Mouse (Mus musculus) midbrain, postnatal 0 days (tissue): Measurements from ENCODE around the gene Cpne7. TPM values are rescaled to one million over a fixed set of nuclear protein-coding genes. Genes with fewer than 3 reads are reported as not detected.

Experiments
- ATAC-seq: fragments of 200-750 bp; cut with Nextera tagmentation; 2 replicates; pipeline ENCODE4 v1.8.0; 2017; ENCODE audit warnings: moderate number of reproducible peaks, mild to moderate bottlenecking, moderate TSS enrichment, moderate library complexity; ENCODE audit not compliant: low FRiP score
- DNase-seq: peaks from one replicate; pipeline ENCODE4 v3.0.0-alpha.2; 2015; ENCODE audit warnings: low spot score
- H3K27ac ChIP-seq: fragments of 300-500 bp; sonication (generic); 2 replicates; pipeline ENCODE4 v1.5.1; 2014; ENCODE audit warnings: low read depth, mild to moderate bottlenecking, low read length, mixed read lengths
- H3K27me3 ChIP-seq: fragments of 300-500 bp; sonication (generic); 2 replicates; pipeline ENCODE4 v1.6.1; 2014; ENCODE audit warnings: low read length, control low read depth, mixed read lengths; ENCODE audit not compliant: insufficient read depth
- H3K36me3 ChIP-seq: fragments of 300-500 bp; sonication (generic); 2 replicates; pipeline ENCODE4 v1.6.1; 2014; ENCODE audit warnings: low read length, control low read depth, mixed read lengths; ENCODE audit not compliant: insufficient read depth
- H3K4me1 ChIP-seq: fragments of 300-500 bp; sonication (generic); 2 replicates; pipeline ENCODE4 v1.6.1; 2014; ENCODE audit warnings: mild to moderate bottlenecking, control low read depth, antibody characterized with exemption, low read length, mixed read lengths; ENCODE audit not compliant: insufficient read depth
- H3K4me2 ChIP-seq: fragments of 300-500 bp; sonication (generic); 2 replicates; pipeline ENCODE4 v1.6.1; 2014; ENCODE audit warnings: low read depth, mild to moderate bottlenecking, low read length, mixed read lengths; ENCODE audit not compliant: poor library complexity, severe bottlenecking
- H3K4me3 ChIP-seq: fragments of 300-500 bp; sonication (generic); 2 replicates; pipeline ENCODE4 v1.5.1; 2014; ENCODE audit warnings: low read depth, mild to moderate bottlenecking, low read length, moderate library complexity
- H3K9ac ChIP-seq: fragments of 300-500 bp; sonication (generic); replicated peaks from 2 replicates; pipeline ENCODE4 v1.6.1; 2014; ENCODE audit warnings: mild to moderate bottlenecking, low read length, moderate library complexity, mixed read lengths; ENCODE audit not compliant: poor library complexity, severe bottlenecking
- H3K9me3 ChIP-seq: fragments of 300-500 bp; sonication (generic); 2 replicates; pipeline ENCODE4 v1.6.1; 2016; ENCODE audit warnings: low read length, control low read depth
- CTCF ChIP-seq: IDR thresholded peaks from 2 replicates; pipeline ENCODE4 v1.5.1; 2016; ENCODE audit warnings: antibody characterized with exemption, mild to moderate bottlenecking
- WGBS: fragments of 180-500 bp; shearing (Covaris S2); extraction: QIAGEN DNeasy Blood & Tissue Kit; methylation state at CpG from one replicate; pipeline ENCODE4 v1.1.7; 2014; 5-methylcytosine and 5-hydroxymethylcytosine counted together
- polyA plus RNA-seq: library from polyadenylated mRNA; unstranded; fragments of >200 nt; fragmentation: Nextera tagmentation; extraction: Ambion mirVana; gene quantifications from 2 replicates; pipeline ENCODE4 v1.2.1, GENCODE M21; 2015
- total RNA-seq: library from RNA; depleted of rRNA; stranded (reverse); fragments of >200 nt; gene quantifications from 2 replicates; pipeline ENCODE4 v1.2.3, GENCODE M21; 2014

The Cpne7 gene
- total and polyA plus RNA-seq, 2 experiments from 2014 or later = 29.1 to 29.2 TPM

GRCm38 (mm10) chr8:123145279-123145678 lies 28.1 kb downstream of the Cpne7 start:
- Histone ChIP-seq H3K4me1 (no peaks in the 10 kb centered on the region), H3K4me3 (no peak overlapping the region), H3K4me2 (no peak overlapping the region), H3K9me3 (no peaks in the 10 kb centered on the region), H3K27ac (no peak overlapping the region), H3K27me3 (no peaks in the 10 kb centered on the region), H3K36me3 (no peaks in the 10 kb centered on the region), H3K9ac (no peak overlapping the region)
- DNase-seq (no peak), ATAC-seq (no peak)
- TF ChIP-seq CTCF = peak; percentile 34
- 66% methylated on average over 6 of the region's 6 CpGs for WGBS

DNA sequence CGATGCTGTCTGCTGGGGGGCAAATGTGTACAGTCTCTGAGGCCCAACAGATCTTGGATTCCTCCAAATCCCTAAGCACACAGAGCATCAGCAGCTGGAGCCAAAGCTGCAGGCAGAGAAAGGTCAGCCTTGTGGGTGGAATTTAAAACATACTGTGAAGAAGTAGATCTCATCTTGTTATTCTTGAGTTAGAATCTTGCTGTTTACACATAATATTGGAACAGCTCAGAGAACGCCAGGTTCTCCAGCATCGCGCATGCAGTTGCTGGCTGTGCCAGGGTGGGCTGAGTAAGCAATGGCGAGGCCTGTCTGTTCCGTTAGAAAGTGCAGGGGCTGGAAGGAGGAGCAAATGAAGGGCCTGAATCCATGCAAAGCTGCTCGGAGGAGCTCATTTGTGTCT lies 29.2 kb downstream of the Cpne7 start:
- Histone ChIP-seq H3K4me3 (no peak overlapping the region), H3K27me3 (no peaks in the 10 kb centered on the region), H3K36me3 (no peaks in the 10 kb centered on the region), H3K4me1 (no peaks in the 10 kb centered on the region), H3K27ac (no peak overlapping the region), H3K4me2 (no peak overlapping the region), H3K9ac (no peak overlapping the region), H3K9me3 (no peaks in the 10 kb centered on the region)
- no peak for ATAC-seq
- WGBS = 65% methylated on average over 7 of the region's 7 CpGs
- TF ChIP-seq CTCF = no peak
- no peak for DNase-seq

DNA sequence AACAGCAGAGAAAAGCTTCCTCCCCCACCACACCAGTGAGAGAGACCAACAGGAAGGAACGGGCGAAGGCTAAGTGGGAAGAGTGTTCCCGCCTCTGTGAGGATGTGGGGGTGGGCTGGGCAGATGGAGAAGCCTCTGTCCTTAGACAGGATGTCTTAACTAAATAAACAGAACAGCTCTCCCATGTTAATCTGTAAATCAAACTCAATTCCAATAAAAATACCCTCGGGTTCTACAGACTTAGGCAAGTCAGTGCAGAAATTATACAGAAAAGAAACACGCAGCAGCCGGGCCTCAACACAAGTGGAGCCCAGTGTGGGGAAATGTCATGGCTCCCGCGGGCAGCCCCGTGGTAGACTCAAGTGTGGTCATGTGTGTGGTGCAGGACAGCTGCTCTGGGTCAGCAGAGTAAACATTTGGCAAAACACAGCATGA lies 33.6 kb downstream of the Cpne7 start:
- no peaks in the 10 kb centered on the region for H3K36me3 ChIP-seq
- no peaks in the 10 kb centered on the region for H3K9me3 ChIP-seq
- ATAC-seq (no peak), DNase-seq (no peak)
- TF ChIP-seq CTCF = no peak
- 75% methylated on average over 9 of the region's 9 CpGs for WGBS
- no peaks in the 10 kb centered on the region for H3K4me1 ChIP-seq
- no peak overlapping the region for H3K4me2 ChIP-seq
- no peaks in the 10 kb centered on the region for H3K27me3 ChIP-seq
- H3K27ac ChIP-seq = no peak overlapping the region
- H3K9ac ChIP-seq = no peak overlapping the region
- no peak overlapping the region for H3K4me3 ChIP-seq

- H3K9ac ChIP-seq = no peak overlapping the region
- H3K4me1 ChIP-seq = no peaks in the 10 kb centered on the region
- H3K4me3 ChIP-seq = no peak overlapping the region
- no peak for DNase-seq
- TF ChIP-seq CTCF = peak; percentile 60
- no peaks in the 10 kb centered on the region for H3K9me3 ChIP-seq
- H3K36me3 ChIP-seq = no peaks in the 10 kb centered on the region
- WGBS = 83% methylated on average over 5 of the region's 5 CpGs
- ATAC-seq = no peak
- H3K27ac ChIP-seq = no peak overlapping the region
- no peaks in the 10 kb centered on the region for H3K27me3 ChIP-seq
- no peak overlapping the region for H3K4me2 ChIP-seq
These were observed 38.0 kb downstream of the Cpne7 start for GRCm38 (mm10) chr8:123155177-123155576.

DNA sequence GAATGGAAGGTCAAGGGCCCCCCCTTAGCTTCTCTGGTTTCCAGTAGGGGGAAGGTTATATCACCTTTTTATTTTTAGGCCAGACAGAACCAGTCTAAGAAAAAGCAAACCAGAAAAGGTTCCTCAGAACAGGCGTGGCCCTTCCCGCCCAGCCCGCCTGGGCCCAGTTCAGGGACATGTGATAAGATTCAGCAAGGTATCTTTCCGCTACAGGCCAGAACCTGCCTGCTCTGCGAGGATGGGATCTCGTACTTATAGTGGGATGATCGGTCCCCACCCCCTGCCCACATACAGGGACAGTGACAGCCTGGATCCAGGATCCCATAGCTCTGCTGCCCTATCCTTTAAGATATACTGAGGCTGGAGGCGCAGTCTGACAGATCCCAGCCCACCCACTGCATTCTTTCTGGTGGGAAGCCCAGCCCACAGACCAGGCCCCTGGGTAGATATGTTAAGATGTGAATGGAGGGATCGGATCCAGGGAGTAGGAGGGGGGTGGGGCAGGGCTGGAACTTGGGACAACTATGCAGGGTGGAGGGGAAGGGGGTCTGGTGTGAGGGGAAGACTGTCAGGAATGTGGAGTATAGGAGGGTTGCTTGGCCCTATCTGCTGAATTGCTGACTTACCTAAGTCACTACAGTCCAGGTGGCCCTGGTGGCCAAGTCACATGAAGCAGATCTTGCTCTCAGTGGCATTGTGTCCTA lies 39.0 kb downstream of the Cpne7 start:
- Histone ChIP-seq H3K4me2 (no peak overlapping the region), H3K4me1 (no peaks in the 10 kb centered on the region), H3K27me3 (no peaks in the 10 kb centered on the region), H3K36me3 (no peaks in the 10 kb centered on the region), H3K9ac (no peak overlapping the region), H3K9me3 (no peaks in the 10 kb centered on the region), H3K27ac (no peak overlapping the region), H3K4me3 (no peak overlapping the region)
- DNase-seq (no peak), ATAC-seq (no peak)
- WGBS = 79% methylated on average over 9 of the region's 9 CpGs
- TF ChIP-seq CTCF = no peak

GRCm38 (mm10) chr8:123157888-123158465 lies 40.8 kb downstream of the Cpne7 start, which contains the start of gene Sult5a1:
Sult5a1 (minus strand) TSS chr8:123158315.
- 34% methylated on average over 13 of the region's 13 CpGs for WGBS
- Histone ChIP-seq H3K27me3 (no peaks in the 10 kb centered on the region), H3K9me3 (no peaks in the 10 kb centered on the region), H3K4me2 (no peak within 1 kb of the TSS), H3K4me3 (no peak within 1 kb of the TSS), H3K4me1 (no peaks in the 10 kb centered on the region), H3K9ac (no peak within 1 kb of the TSS), H3K27ac (no peak within 1 kb of the TSS), H3K36me3 (no peaks in the 10 kb centered on the region)
- TF ChIP-seq CTCF = peak; percentile 11; the same call in 1 of the 2 replicates
- no peak for ATAC-seq
- no peak for DNase-seq
